Mouse (Mus musculus) C2C12 (cell line): ENCODE measurements at regions not wholly inside any gene's neighbourhood (a gene's known extent, or its start where the extent isn't known, plus 50 kb on each side); places are given as distances from the start of the nearest gene placed in this dataset.

Experiments used
- CTCF ChIP-seq: IDR thresholded peaks from one replicate; pipeline ENCODE4 v1.5.1; 2011; ENCODE audit not compliant: control insufficient read depth, insufficient read depth, insufficient read length
- FOSL1 ChIP-seq: IDR thresholded peaks from one replicate; pipeline ENCODE4 v1.8.0; 2011; ENCODE audit warnings: mild to moderate bottlenecking, low read length; ENCODE audit not compliant: poor library complexity, insufficient read depth, severe bottlenecking
- USF1 ChIP-seq: IDR thresholded peaks from one replicate; pipeline ENCODE4 v1.6.1; 2011; ENCODE audit warnings: low read depth, mild to moderate bottlenecking, control low read depth, moderate library complexity

DNA sequence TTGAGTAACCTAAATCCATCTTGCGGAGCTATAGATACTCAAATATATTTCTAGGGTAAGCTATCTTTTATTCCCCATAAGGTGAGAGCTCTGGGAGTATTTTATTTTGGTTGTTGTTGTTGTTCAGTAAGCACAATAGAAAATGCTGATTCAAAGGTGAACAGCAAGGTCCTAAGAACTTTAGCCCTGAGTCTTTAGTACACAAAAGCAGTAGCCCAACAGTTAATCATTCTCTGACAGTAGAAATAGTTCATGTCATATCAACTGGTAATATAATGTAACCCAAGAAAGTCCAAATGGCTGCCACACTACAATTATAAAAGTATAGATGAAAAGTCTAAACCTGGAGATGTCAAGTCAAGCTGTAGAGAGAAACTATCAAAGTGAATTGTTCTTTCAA is 116.0 kb downstream of the Cep44 start:
- TF ChIP-seq USF1 (no peak), CTCF (no peak), FOSL1 (no peak)
